Mouse (Mus musculus) erythroblast, embryonic 14.5 days (primary cell): ENCODE measurements around the gene Dtx3.

ENCODE experiments used
- GATA1 ChIP-seq: IDR thresholded peaks from 2 replicates; pipeline ENCODE4 v1.6.1; 2012; ENCODE audit warnings: low read length, inconsistent platforms, mixed read lengths
- TAL1 ChIP-seq: IDR thresholded peaks from 3 replicates; pipeline ENCODE4 v1.6.1; 2012; ENCODE audit warnings: low read length, inconsistent platforms, mixed read lengths

GRCm38 (mm10) chr10:127199068-127199467, 3.5 kb upstream of the Dtx3 start:
- TF ChIP-seq GATA1 (no peak), TAL1 (no peak)
